8 mouse cellular contexts compared by ENCODE assay signal in genomic region chr7:29767058-29767686, GRCm38 (mm10). TPM values are rescaled to one million over a fixed set of nuclear protein-coding genes. Genes with fewer than 3 reads are reported as not detected.
A peak's percentile ranks its signal among the peaks of the same experiment; 100 is the strongest.
DNase-seq lines count a peak whose midpoint lies in the region; ATAC-seq and TF ChIP-seq lines count a peak whose summit lies in the region.

No protein-coding gene starts in this region.

- peak overlapping the region; percentile 67 for H3K4me3 ChIP-seq in forebrain, embryonic 13.5 days
- H3K4me3 ChIP-seq in liver, postnatal 0 days (ENCODE audit: low read depth, low read length) = peak overlapping the region; percentile 67
- H3K4me3 ChIP-seq in neural tube, embryonic 15.5 days (replicated peaks) = peak overlapping the region; percentile 78

- no peaks in the 10 kb centered on the region for H3K9me3 ChIP-seq in forebrain, embryonic 13.5 days (replicated peaks)
- H3K9me3 ChIP-seq in liver, postnatal 0 days (ENCODE audit: low read length) = no peaks in the 10 kb centered on the region
- no peaks in the 10 kb centered on the region for H3K9me3 ChIP-seq in neural tube, embryonic 15.5 days (replicated peaks)

- DNase-seq in ES-CJ7 (ENCODE audit: low read depth, low spot score) = peak; percentile 73
- DNase-seq in heart, postnatal 10 days = peak; percentile 92 to 93
- peak; percentile 85 for DNase-seq in large intestine, adult 2 months (ENCODE audit: low read depth, low spot score)
- DNase-seq in liver, postnatal 0 days = peak; percentile 80
- DNase-seq in testis, postnatal 14 days (ENCODE audit: low spot score) = peak; percentile 77

- peaks cover 19% of the 10 kb centered on the region for H3K4me1 ChIP-seq in forebrain, embryonic 13.5 days
- peaks cover 19% of the 10 kb centered on the region for H3K4me1 ChIP-seq in liver, postnatal 0 days (ENCODE audit: insufficient read depth)
- peaks cover 33% of the 10 kb centered on the region for H3K4me1 ChIP-seq in neural tube, embryonic 15.5 days

- ATAC-seq in cerebellum, adult (ENCODE audit: insufficient number of reproducible peaks, low FRiP score, low TSS enrichment) = peak; percentile 62; the same call in 1 of the 2 replicates
- ATAC-seq in forebrain, embryonic 13.5 days = peak; percentile 60
- ATAC-seq in liver, postnatal 0 days = peak; percentile 63
- ATAC-seq in neural tube, embryonic 15.5 days (ENCODE audit: low FRiP score) = peak; percentile 67

- H3K9ac ChIP-seq in forebrain, embryonic 13.5 days = peak overlapping the region; percentile 63
- peak overlapping the region; percentile 54 for H3K9ac ChIP-seq in liver, postnatal 0 days (replicated peaks)
- H3K9ac ChIP-seq in neural tube, embryonic 15.5 days (replicated peaks) = peak overlapping the region; percentile 45

- 1% methylated on average over 14 of the region's 15 CpGs for WGBS in forebrain, embryonic 13.5 days
- WGBS in large intestine, adult 2 months = under 1% methylated on average over 15 of the region's 15 CpGs
- WGBS in liver, postnatal 0 days (ENCODE audit: insufficient replicate concordance) = 1% methylated on average over 15 of the region's 15 CpGs
- WGBS in neural tube, embryonic 15.5 days = under 1% methylated on average over 15 of the region's 15 CpGs

- no peaks in the 10 kb centered on the region for H3K27me3 ChIP-seq in forebrain, embryonic 13.5 days
- no peaks in the 10 kb centered on the region for H3K27me3 ChIP-seq in liver, postnatal 0 days (ENCODE audit: insufficient read depth, low read length)
- no peaks in the 10 kb centered on the region for H3K27me3 ChIP-seq in neural tube, embryonic 15.5 days (replicated peaks)

- peaks cover 5% of the 10 kb centered on the region for H3K36me3 ChIP-seq in forebrain, embryonic 13.5 days (ENCODE audit: poor library complexity, severe bottlenecking)
- peaks cover 2% of the 10 kb centered on the region; the same call in 1 of the 2 replicates for H3K36me3 ChIP-seq in liver, postnatal 0 days (replicated peaks; ENCODE audit: insufficient read depth, low read length)
- peaks cover 6% of the 10 kb centered on the region; the same call in 1 of the 2 replicates for H3K36me3 ChIP-seq in neural tube, embryonic 15.5 days

- no peak for TF ChIP-seq EP300 in liver, postnatal 0 days (IDR thresholded peaks at IDR 0.05; ENCODE audit: low read depth)

- peak overlapping the region; percentile 62 for H3K27ac ChIP-seq in forebrain, embryonic 13.5 days
- peak overlapping the region; percentile 90 for H3K27ac ChIP-seq in liver, postnatal 0 days (ENCODE audit: low read depth)
- peak overlapping the region; percentile 86 for H3K27ac ChIP-seq in neural tube, embryonic 15.5 days (replicated peaks)

- TF ChIP-seq CTCF in liver, postnatal 0 days (IDR thresholded peaks at IDR 0.05; ENCODE audit: low read depth) = no peak

- H3K4me2 ChIP-seq in forebrain, embryonic 13.5 days = peak overlapping the region; percentile 57
- peak overlapping the region; percentile 94 for H3K4me2 ChIP-seq in liver, postnatal 0 days (ENCODE audit: low read depth, low read length)
- peak overlapping the region; percentile 80 for H3K4me2 ChIP-seq in neural tube, embryonic 15.5 days

- intact Hi-C loops in heart, postnatal 10 days (cut with DNase I) = loop anchor here (5.0 kb wide), 2 partner anchors 85 to 140 kb away; partner anchors contain the start of genes Zfp27, Zfp383 and Zfp940

RNA-seq across cellular contexts. Expression of gene Zfp84, which starts 1.2 kb away (rescaled TPM):
- polyA plus RNA-seq in forebrain, embryonic 13.5 days (2015; fragmentation: Nextera tagmentation; extraction: Ambion mirVana) = 16.4 and 17.9 TPM in 2 replicates
- total RNA-seq in heart, postnatal 10 days (2021) = 10 to 100 TPM; 12.0 to 14.6 TPM
- 2.9 and 4.9 TPM in 2 replicates for polyA plus RNA-seq in large intestine, adult 2 months (2012; rRNA removed)
- polyA plus RNA-seq in liver, postnatal 0 days (2015; fragmentation: Nextera tagmentation; extraction: Ambion mirVana) = 2.5 and 3.3 TPM in 2 replicates
- 13.2 and 14.1 TPM in 2 replicates for polyA plus RNA-seq in neural tube, embryonic 15.5 days (2015; fragmentation: Nextera tagmentation; extraction: Ambion mirVana)

RNA-seq across cellular contexts. Expression of gene Zfp30, which starts 16.6 kb away (rescaled TPM):
- 14.2 and 14.8 TPM in 2 replicates for polyA plus RNA-seq in forebrain, embryonic 13.5 days (2015; fragmentation: Nextera tagmentation; extraction: Ambion mirVana)
- 1 to 10 TPM; 7.3 to 7.9 TPM for total RNA-seq in heart, postnatal 10 days (2021)
- 0.46 and 0.73 TPM in 2 replicates for polyA plus RNA-seq in large intestine, adult 2 months (2012; rRNA removed)
- polyA plus RNA-seq in liver, postnatal 0 days (2015; fragmentation: Nextera tagmentation; extraction: Ambion mirVana) = 0.92 and 0.99 TPM in 2 replicates
- 10.2 and 11.8 TPM in 2 replicates for polyA plus RNA-seq in neural tube, embryonic 15.5 days (2015; fragmentation: Nextera tagmentation; extraction: Ambion mirVana)

RNA-seq across cellular contexts. Expression of gene Catsperg2, which starts 40.3 kb away (rescaled TPM):
- 0.16 and 0.21 TPM in 2 replicates for polyA plus RNA-seq in forebrain, embryonic 13.5 days (2015; fragmentation: Nextera tagmentation; extraction: Ambion mirVana)
- not detected for total RNA-seq in heart, postnatal 10 days (2021)
- polyA plus RNA-seq in large intestine, adult 2 months (2012; rRNA removed) = 0.02 TPM in 1 of 2 replicates, not detected in the other
- not detected in 2 replicates for polyA plus RNA-seq in liver, postnatal 0 days (2015; fragmentation: Nextera tagmentation; extraction: Ambion mirVana)
- polyA plus RNA-seq in neural tube, embryonic 15.5 days (2015; fragmentation: Nextera tagmentation; extraction: Ambion mirVana) = 0.11 and 0.27 TPM in 2 replicates

RNA-seq across cellular contexts. Expression of gene Zfp790, which starts 48.7 kb away (rescaled TPM):
- 22.1 and 24.8 TPM in 2 replicates for polyA plus RNA-seq in forebrain, embryonic 13.5 days (2015; fragmentation: Nextera tagmentation; extraction: Ambion mirVana)
- 10 to 100 TPM; 12.0 to 14.1 TPM for total RNA-seq in heart, postnatal 10 days (2021)
- polyA plus RNA-seq in large intestine, adult 2 months (2012; rRNA removed) = 2.0 and 2.9 TPM in 2 replicates
- 2.2 and 2.5 TPM in 2 replicates for polyA plus RNA-seq in liver, postnatal 0 days (2015; fragmentation: Nextera tagmentation; extraction: Ambion mirVana)
- polyA plus RNA-seq in neural tube, embryonic 15.5 days (2015; fragmentation: Nextera tagmentation; extraction: Ambion mirVana) = 20.6 and 23.4 TPM in 2 replicates

Comparison
In these comparisons a context has a peak if more than half of its experiments do, and no peak if none do; other contexts are left out.
1. Peak in every context shown above with its lines: DNase-seq, ATAC-seq, H3K4me3 ChIP-seq and H3K27ac ChIP-seq.